Mouse (Mus musculus) layer of hippocampus, adult 11-12 months (tissue): ENCODE measurements at regions not wholly inside any gene's neighbourhood (a gene's known extent, or its start where the extent isn't known, plus 50 kb on each side); places are given as distances from the start of the nearest gene placed in this dataset.

Experiments used
- DNase-seq: peaks from one replicate; pipeline ENCODE4 v3.0.0; 2022; ENCODE audit warnings: low spot score

DNA sequence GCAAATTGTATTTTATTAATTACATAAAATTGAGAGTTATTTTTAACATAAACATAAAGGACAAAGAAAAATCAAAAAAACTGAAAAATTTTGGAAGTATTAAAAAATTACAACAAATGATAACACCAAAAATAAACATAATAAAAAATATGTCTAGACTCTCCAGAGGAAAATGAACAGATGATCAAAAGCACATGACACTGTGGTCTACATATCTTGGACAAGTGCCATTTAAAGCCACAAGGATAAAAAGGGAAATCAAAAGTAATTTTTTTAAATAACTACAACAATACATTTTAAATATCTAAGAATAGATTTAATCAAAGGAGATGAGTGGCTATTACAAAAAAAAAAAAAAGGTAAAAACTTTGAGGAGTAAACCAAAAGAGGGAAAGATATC lies 755.6 kb downstream of the Hace1 start:
- DNase-seq: no peak

- DNase-seq: peak; percentile 15
Measured at GRCm38 (mm10) chr10:46345315-46345714, 767.7 kb downstream of the Hace1 start.

GRCm38 (mm10) chr10:46349613-46350012 lies 772.0 kb downstream of the Hace1 start:
- DNase-seq: no peak

DNA sequence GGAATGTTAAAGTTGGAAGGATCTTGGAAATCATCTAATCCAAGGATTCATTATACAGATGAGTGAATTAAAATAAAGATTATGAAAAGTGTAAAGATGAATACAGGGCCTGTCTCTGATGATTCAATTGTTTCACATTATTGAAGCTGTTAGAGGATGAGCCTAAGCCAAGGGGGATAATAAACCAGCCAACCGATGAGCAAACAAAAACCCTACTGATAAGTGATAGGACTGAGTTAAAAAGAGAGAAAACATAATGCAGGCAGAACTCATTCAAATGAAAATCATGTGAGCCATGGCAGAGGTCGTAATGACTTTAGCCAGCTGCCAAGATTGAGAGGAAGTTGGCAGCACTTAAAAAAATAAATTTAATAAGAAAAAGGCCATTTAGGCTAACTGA lies 772.6 kb downstream of the Hace1 start:
- no peak for DNase-seq

DNA sequence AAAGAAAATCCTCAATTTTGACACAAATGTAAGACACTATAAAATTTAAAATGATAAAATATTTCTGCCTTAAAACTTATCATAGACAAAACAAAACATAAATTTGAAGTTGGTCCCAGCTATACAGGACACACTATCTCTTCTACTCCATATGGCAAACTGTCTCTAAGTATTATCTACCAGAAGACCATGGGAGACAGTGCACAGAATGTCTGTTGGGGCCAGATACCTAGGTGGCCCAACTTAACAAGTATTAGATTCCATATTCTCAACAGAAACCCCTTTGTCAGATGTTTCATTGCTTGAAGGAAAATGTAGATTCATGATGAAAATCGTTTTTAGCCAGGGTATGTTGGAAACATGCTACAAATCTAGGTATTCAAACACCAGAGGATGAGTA lies 779.1 kb downstream of the Hace1 start:
- no peak for DNase-seq

DNA sequence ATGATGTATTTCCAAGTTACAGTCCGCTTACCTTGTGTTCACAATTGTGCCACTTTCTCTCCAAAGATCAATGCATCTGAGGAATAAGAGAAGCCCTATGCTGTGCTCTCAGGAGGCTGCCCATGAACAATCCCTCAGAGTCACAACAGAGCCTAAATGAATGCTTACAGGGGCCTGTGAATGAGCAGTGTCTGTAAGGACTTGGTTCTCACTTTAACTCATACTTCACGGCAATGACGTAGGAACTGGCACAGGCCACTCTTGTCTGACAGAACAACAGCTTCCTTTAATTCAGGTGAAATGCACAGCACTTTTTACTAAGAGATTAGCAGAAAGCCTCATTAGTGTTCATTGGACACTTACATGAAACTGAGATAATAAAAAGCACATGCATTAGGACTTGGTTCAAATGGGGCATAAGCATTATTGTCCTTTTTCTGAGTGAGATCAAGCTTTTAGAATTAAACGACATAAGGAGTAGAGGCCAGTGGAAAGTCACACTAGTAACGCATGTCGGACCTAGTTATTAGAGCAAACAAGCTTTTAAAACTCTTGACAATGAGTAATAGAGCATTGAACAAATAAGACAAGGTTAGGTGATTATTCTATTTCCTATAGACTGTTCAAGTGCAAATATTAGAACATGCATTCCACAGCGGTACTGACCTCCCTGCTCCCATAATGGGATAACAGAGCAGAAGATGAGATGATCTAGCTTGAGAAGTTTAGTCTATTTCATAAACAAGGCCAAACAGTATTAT lies 796.3 kb downstream of the Hace1 start:
- no peak for DNase-seq

DNA sequence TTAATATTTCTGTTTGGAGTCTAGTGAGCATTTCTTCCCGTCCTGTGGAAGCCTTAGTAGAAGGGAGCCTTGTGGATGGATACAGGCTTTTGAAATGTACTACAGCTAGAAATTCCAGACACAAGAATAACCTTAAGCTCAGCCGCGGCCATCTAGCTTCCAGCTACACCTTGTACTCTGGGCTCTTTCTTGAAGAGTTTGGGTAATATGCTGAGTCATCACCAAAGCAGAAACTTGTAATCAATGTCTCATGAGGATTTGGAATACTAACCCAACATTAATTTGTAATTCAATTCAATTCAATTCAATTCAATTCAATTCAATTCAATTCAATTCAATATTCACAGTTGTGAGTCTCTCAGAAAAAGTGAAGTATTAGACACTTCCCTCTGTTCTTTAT lies 797.0 kb downstream of the Hace1 start:
- DNase-seq: no peak

DNA sequence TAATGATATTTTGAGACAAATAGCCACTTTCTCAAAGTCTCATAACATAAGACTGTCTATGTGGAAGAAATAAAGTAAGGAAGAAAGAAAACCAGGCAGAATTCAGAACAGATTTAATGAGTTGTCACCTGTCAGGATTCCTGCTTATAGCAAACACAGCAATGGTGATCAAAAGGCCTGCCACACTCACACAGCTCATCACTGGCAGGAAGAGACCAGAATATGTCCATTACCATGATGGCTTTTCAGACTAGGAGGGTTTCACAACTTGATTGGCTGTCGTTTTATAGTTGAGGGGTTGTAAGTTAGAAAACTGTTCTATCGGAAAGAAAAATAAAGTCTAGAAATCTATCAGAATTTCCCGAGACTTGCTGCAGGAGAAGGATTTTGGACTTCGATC lies 819.5 kb downstream of the Hace1 start:
- no peak for DNase-seq

GRCm38 (mm10) chr10:46403883-46404282 lies 826.3 kb downstream of the Hace1 start:
- DNase-seq: no peak
